Mouse (Mus musculus) liver, embryonic 14.5 days (tissue): ENCODE data around the gene Map1a.

Source experiments
- CTCF ChIP-seq: IDR thresholded peaks from 2 replicates; pipeline ENCODE4 v1.5.1; 2016; ENCODE audit warnings: antibody characterized with exemption, low read depth, control low read depth
- EP300 ChIP-seq: IDR thresholded peaks from 2 replicates; pipeline ENCODE4 v1.6.1; 2016; ENCODE audit warnings: antibody characterized with exemption, low read depth

- no peak for TF ChIP-seq CTCF
- no peak for TF ChIP-seq EP300
These were observed 33.6 kb downstream of the Map1a start for GRCm38 (mm10) chr2:121323041-121323440.
